In genomic region chr1:86569292-86569860, GRCm38 (mm10) we compare ENCODE assay signal across 22 mouse cellular contexts. TPM values are rescaled to one million over a fixed set of nuclear protein-coding genes. Genes with fewer than 3 reads are reported as not detected.
DNase-seq lines count a peak whose midpoint lies in the region; ATAC-seq and TF ChIP-seq lines count a peak whose summit lies in the region.
"Had no signal": no experiment of that assay in that cellular context is flagged by ENCODE, and none has a peak within 500 bp of the region (broad histone marks: within the 10 kb centered on the region; RNA-seq: fewer than 3 reads in every experiment).

No protein-coding gene starts in this region.

- DNase-seq in 416B (ENCODE audit: low read depth) (peak; percentile 28), ES-E14 (ENCODE audit: low read depth, low spot score) (no peak)
- no peak for DNase-seq in kidney, adult 8-10 months
- DNase-seq in yolk sac, embryonic 10.5 days (ENCODE audit: low spot score) = no peak
- DNase-seq in gastrocnemius, adult 18-20 months (ENCODE audit: low spot score) = no peak
- DNase-seq: adrenal gland, adult 8-10 months; adrenal gland, postnatal 14 days; adrenal gland, postnatal 36 days; cerebellum, adult 11-12 months; cerebellum, adult 2 months; cerebellum, adult 9-10 months; cerebellum, postnatal 10 days; cerebellum, postnatal 25 days; forebrain, postnatal 0 days had no signal

- no peak overlapping the region for H3K4me3 ChIP-seq in ES-E14 (ENCODE audit: insufficient read depth in 1 of 2, low read depth in 1 of 2, low read length in 2 of 2, poor library complexity in 1 of 2, severe bottlenecking in 1 of 2)
- H3K4me3 ChIP-seq: embryonic facial prominence, embryonic 10.5 days; embryonic facial prominence, embryonic 12.5 days; forebrain, embryonic 13.5 days; forebrain, embryonic 15.5 days had no signal

- no peak overlapping the region for H3K27ac ChIP-seq in ES-E14 (ENCODE audit: insufficient read depth, low read depth, low read length, poor library complexity, severe bottlenecking)
- H3K27ac ChIP-seq: embryonic facial prominence, embryonic 10.5 days; embryonic facial prominence, embryonic 12.5 days; forebrain, embryonic 13.5 days; forebrain, embryonic 15.5 days had no signal

- no peaks in the 10 kb centered on the region for H3K9me3 ChIP-seq in ES-E14 (ENCODE audit: control insufficient read depth, insufficient read depth, low read depth, low read length)
- H3K9me3 ChIP-seq: embryonic facial prominence, embryonic 10.5 days; embryonic facial prominence, embryonic 12.5 days; forebrain, embryonic 13.5 days; forebrain, embryonic 15.5 days had no signal

- H3K4me1 ChIP-seq in ES-E14 (ENCODE audit: control insufficient read depth in 2 of 2, insufficient read depth in 2 of 2, low read length in 2 of 2, poor library complexity in 1 of 2) = no peaks in the 10 kb centered on the region
- H3K4me1 ChIP-seq: embryonic facial prominence, embryonic 10.5 days; embryonic facial prominence, embryonic 12.5 days; forebrain, embryonic 13.5 days; forebrain, embryonic 15.5 days had no signal

- in situ Hi-C loops in ES-E14 (cut with MboI; ENCODE audit: low sequenced_read_pairs in 2 of 2, unreplicated experiment in 2 of 2) = no loop called here

- no peak overlapping the region for H3K9ac ChIP-seq in ES-E14 (ENCODE audit: insufficient read depth, low read depth, low read length, poor library complexity, severe bottlenecking)
- H3K9ac ChIP-seq: embryonic facial prominence, embryonic 12.5 days; forebrain, embryonic 13.5 days; forebrain, embryonic 15.5 days; forebrain, postnatal 0 days had no signal

- no peaks in the 10 kb centered on the region for H3K36me3 ChIP-seq in ES-E14 (ENCODE audit: control insufficient read depth, insufficient read depth, low read length, poor library complexity, severe bottlenecking)

- peak; percentile 76 for ATAC-seq in granulocyte monocyte progenitor cell, adult 5-6 weeks (replicated peaks; ENCODE audit: poor library complexity, severe bottlenecking)
- ATAC-seq in megakaryocyte progenitor cell, adult 5-6 weeks (replicated peaks; ENCODE audit: poor library complexity) = peak; percentile 79
- ATAC-seq: activated CD4-positive, CD25-positive, alpha-beta regulatory T cell, adult 4 months; forebrain, embryonic 13.5 days; forebrain, embryonic 15.5 days; forebrain, postnatal 0 days; Patski had no signal

TF ChIP-seq in ES-E14, 5 proteins besides CTCF, POLR2A, EP300 and RAD21:
- TF ChIP-seq ZC3H11A (IDR thresholded peaks at IDR 0.05; ENCODE audit: borderline replicate concordance, low read depth, low read length) (no peak), MAFK (IDR thresholded peaks at IDR 0.05; ENCODE audit: insufficient read depth, low read depth, low read length) (0 out of 2 replicates have a peak, but pooled peaks have one; percentile 49)

RNA-seq across cellular contexts. Expression of gene Pde6d, which starts 13.1 kb away (rescaled TPM):
- 5.4 and 9.2 TPM in 2 replicates for total RNA-seq in ES-E14 (2012; rRNA removed)
- total RNA-seq in granulocyte monocyte progenitor cell, adult 5-6 weeks (2014; fragmentation: Nextera tagmentation) = 57.7 and 68.0 TPM in 2 replicates
- total RNA-seq in granulocyte monocyte progenitor cell, adult 5-6 weeks (2017) = 32.0 and 33.0 TPM in 2 replicates
- 60.3 and 71.2 TPM in 2 replicates for total RNA-seq in megakaryocyte progenitor cell, adult 5-6 weeks (2015)
- total RNA-seq in megakaryocyte progenitor cell, adult 5-6 weeks (2017) = 17.9 and 23.6 TPM in 2 replicates
- 10 to 100 TPM; 27.5 to 29.3 TPM for total RNA-seq in gastrocnemius, adult 18-20 months (2021)

RNA-seq across cellular contexts. Expression of gene Cops7b, which starts 13.3 kb away (rescaled TPM):
- 23.6 and 27.4 TPM in 2 replicates for total RNA-seq in ES-E14 (2012; rRNA removed)
- 22.1 and 29.3 TPM in 2 replicates for total RNA-seq in granulocyte monocyte progenitor cell, adult 5-6 weeks (2014; fragmentation: Nextera tagmentation)
- total RNA-seq in granulocyte monocyte progenitor cell, adult 5-6 weeks (2017) = 19.9 and 24.2 TPM in 2 replicates
- 9.3 and 13.2 TPM in 2 replicates for total RNA-seq in megakaryocyte progenitor cell, adult 5-6 weeks (2015)
- 19.5 and 22.7 TPM in 2 replicates for total RNA-seq in megakaryocyte progenitor cell, adult 5-6 weeks (2017)
- total RNA-seq in gastrocnemius, adult 18-20 months (2021) = 10 to 100 TPM; 10.3 to 10.5 TPM

RNA-seq across cellular contexts. Expression of gene Ptma, which starts 42.9 kb away (rescaled TPM):
- total RNA-seq in ES-E14 (2012; rRNA removed) = 2,106 and 2,587 TPM in 2 replicates
- 3,814 and 3,953 TPM in 2 replicates for total RNA-seq in granulocyte monocyte progenitor cell, adult 5-6 weeks (2014; fragmentation: Nextera tagmentation)
- 7,771 and 8,789 TPM in 2 replicates for total RNA-seq in granulocyte monocyte progenitor cell, adult 5-6 weeks (2017)
- 6,310 and 6,455 TPM in 2 replicates for total RNA-seq in megakaryocyte progenitor cell, adult 5-6 weeks (2015)
- total RNA-seq in megakaryocyte progenitor cell, adult 5-6 weeks (2017) = 6,827 and 7,265 TPM in 2 replicates
- total RNA-seq in gastrocnemius, adult 18-20 months (2021) = 10 to 100 TPM; 64.2 to 99.0 TPM

Comparison
In these comparisons a context has a peak if more than half of its experiments do, and no peak if none do; other contexts are left out.
1. RNA of gene Ptma, which starts 42.9 kb away (total RNA-seq): 3,814 to 8,789 TPM in granulocyte monocyte progenitor cell, adult 5-6 weeks, 6,310 to 7,265 TPM in megakaryocyte progenitor cell, adult 5-6 weeks and 2,106 to 2,587 TPM in ES-E14; 64.2 to 99.0 TPM in gastrocnemius, adult 18-20 months; every median in the first group is over 10 times any median in the second.